Mouse (Mus musculus) liver, adult 10 weeks (tissue): ENCODE data around the gene Tut4. TPM values are rescaled to one million over a fixed set of nuclear protein-coding genes. Genes with fewer than 3 reads are reported as not detected.

Experiments
- polyA plus RNA-seq: library from polyadenylated mRNA; stranded (reverse); fragments of 350-450 nt; fragmentation: Illumina TruSeq; extraction: RNeasy Lipid Tissue Mini Kit (QIAGEN cat#74804); gene quantifications from one replicate; pipeline ENCODE4 v1.2.3, GENCODE M21; 2014; ENCODE audit warnings: low read depth, low replicate concordance

Gene Tut4
- polyA plus RNA-seq: 26.6 TPM

DNA sequence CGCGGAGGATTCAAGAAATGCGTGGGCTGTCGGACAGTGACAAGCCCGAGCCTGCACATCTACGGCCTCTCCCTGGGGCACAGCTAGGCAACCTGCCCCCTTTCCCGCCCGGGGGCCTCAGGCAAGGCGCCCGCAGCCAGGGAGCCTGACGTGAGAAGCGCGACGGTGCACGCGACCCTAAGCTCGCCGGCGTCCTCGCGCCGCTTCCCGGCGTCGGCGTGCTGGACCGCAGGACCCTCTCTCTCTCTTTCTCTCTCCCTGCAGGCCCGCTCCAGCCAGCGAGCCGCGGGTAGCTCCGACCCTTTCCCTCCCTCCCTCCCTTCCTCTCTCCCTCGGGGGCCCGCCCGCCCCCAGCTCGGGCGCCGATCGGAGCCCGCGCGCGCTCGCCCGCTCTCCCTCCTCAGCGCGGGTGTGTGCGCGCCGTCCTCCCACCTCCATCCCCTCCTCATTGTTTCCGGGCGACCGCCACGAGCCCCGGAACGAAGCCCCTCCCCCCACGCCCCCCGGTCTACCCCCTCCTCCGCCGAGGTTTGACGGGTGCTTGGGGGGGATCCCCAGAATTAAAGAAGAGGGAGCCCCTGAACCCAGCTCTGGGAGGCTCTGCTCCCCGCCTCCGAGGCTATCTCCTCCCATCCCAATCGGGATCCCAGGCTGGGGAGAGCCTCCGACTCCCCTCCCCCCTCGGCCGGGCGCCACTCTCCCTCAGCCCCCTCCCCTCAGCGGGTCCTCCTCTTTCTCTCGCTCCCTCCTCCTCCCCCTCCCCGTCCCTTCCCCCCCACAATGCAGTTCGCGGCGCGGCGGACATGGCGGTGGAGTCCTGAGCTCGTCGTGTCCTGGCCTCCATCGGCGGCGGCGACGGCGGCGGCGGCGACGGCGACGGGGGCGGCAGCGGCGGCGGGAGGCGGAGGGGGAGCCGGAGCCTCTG is at the start of gene Tut4:
Gene Tut4 (plus strand): TSS at position 196 of the 925 bp plus-strand sequence.

DNA sequence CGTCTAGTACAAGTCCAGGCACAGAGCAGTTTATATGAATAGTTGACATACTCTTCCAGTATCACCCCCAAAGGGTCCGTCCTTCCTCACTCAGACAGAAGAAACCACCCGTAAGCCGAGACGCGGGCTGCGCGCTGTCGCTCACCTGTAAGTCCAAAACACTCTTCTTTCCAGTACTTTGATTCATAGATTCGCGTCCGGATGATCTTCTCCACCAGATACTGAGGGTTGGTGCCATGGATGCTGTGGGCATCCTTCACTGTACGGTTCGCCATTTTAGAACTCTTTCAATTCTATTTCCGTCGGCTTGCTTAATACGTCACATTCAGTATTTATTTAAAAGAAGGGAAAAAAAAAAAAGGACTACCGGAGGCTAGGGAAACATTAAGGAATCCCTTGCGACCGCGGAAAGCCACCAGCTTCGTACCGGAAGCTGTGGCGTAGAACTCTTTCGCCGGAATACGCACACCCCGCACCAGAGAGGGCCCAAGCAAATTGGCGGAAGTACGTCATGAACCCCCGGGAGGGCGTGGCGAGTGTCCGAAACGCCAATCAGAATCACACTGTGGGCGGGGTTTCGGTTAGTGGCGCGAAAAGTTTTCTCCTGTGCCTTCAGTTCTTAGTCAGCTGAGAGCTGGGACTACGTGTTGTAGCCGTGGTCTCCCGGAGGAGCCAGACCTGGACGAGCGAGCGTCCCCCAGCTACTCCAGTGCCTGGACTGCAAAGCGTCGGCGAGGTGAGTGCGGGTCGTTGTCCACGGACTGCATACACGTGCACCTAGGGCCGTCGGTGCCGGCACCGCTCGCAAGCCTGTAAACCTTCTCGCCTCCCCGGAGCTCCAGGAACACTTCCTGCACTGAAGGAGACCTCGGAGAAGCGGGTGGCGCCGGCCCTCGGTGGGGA is 119.9 kb downstream of the Tut4 start, which contains the start of the genes Prpf38a and Orc1:
Gene Prpf38a (minus strand): TSS at position 497 of the 903 bp plus-strand sequence.
Gene Orc1 (plus strand): TSS at position 584 of the 903 bp plus-strand sequence.

Other genes with a start within 250 kb of the Tut4 start
- 1.8 TPM for gene Zyg11a, start 241.4 kb upstream of the Tut4 start, polyA plus RNA-seq
- gene Zyg11b, start 158.3 kb upstream of the Tut4 start, polyA plus RNA-seq: 26.8 TPM
- gene Coa7, start 131.3 kb upstream of the Tut4 start, polyA plus RNA-seq: 13.2 TPM
- gene Shisal2a, start 76.1 kb upstream of the Tut4 start, polyA plus RNA-seq: not detected
- 0.93 TPM for gene Gpx7, start 52.5 kb upstream of the Tut4 start, polyA plus RNA-seq
- 17.1 TPM for gene Prpf38a, start 119.9 kb downstream of the Tut4 start, polyA plus RNA-seq
- not detected for gene Orc1, start 120.0 kb downstream of the Tut4 start, polyA plus RNA-seq
- 10.6 TPM for gene Cc2d1b, start 160.5 kb downstream of the Tut4 start, polyA plus RNA-seq